Mouse (Mus musculus) G1E (cell line): ENCODE data around the gene Gm6899.

Source experiments
- CTCF ChIP-seq: IDR thresholded peaks from 2 replicates; pipeline ENCODE4 v1.5.1; 2012; ENCODE audit warnings: low read depth, low read length, inconsistent platforms, mixed read lengths
- GATA1 ChIP-seq: IDR thresholded peaks from 2 replicates; pipeline ENCODE4 v1.6.1; 2012; ENCODE audit warnings: borderline replicate concordance, low read length, inconsistent platforms, mixed read lengths
- TAL1 ChIP-seq: conservative IDR thresholded peaks from 2 replicates; pipeline ENCODE4 v1.6.1; 2012; ENCODE audit warnings: low read depth, low read length, inconsistent platforms, mixed read lengths

GRCm38 (mm10) chr11:26622727-26623126, 29.7 kb downstream of the Gm6899 start:
- TF ChIP-seq CTCF (no peak), GATA1 (no peak), TAL1 (no peak)
